ENCODE assay signal across 8 mouse cellular contexts in the genomic region with DNA sequence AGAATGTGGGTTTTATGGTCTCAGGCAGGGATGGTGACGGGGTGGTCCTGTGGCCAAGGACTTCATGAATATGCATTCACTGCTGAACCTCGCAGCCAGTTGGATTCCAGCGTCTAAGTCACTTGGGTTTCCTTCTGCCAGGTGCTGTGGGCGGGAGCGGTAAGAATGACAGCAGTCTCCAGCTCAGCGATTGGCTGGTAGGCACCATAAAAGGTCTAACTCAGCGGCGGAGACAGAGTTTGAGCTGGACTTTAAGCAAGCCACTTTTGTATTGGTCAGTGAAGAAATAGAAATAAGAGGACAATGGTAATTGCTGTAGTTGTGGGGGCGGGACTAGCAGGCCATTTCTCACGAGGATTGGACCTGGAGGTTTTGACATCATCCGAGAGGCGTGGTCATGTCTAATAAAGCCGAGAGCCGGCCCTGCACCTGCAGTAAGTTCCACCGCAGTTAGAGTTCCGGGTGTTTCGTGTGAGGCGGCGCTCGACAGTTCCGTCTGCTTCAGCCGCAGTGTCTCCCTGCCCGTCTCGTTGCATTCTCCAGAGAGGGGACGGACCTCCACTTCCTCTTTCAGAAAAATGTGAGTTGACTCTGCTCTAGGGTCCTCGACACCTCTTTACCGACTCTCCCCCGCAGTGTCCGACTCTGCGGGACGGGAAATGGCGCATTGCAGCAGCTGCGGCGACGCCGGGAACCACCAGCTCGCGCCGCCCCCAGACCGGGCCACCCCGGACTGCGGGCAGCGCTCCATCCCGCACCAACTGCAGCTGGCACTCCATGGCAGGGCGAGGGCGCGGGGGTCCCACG. TPM values are rescaled to one million over a fixed set of nuclear protein-coding genes. Genes with fewer than 3 reads are reported as not detected.
DNase-seq lines count a peak whose midpoint lies in the region; ATAC-seq and TF ChIP-seq lines count a peak whose summit lies in the region.

Vamp1 (plus strand) TSS at position 404 of the 807 bp plus-strand sequence.

- no peaks in the 10 kb centered on the region for H3K79me3 ChIP-seq in C2C12 (ENCODE audit: low read depth)

- WGBS in heart, embryonic 11.5 days (ENCODE audit: insufficient replicate concordance), result 1% methylated on average over 48 of the region's 48 CpGs
- WGBS in kidney, embryonic 16.5 days, result under 1% methylated on average over 48 of the region's 48 CpGs
- under 1% methylated on average over 48 of the region's 48 CpGs for WGBS in liver, adult 2 months

- H3K9ac ChIP-seq in heart, embryonic 11.5 days (ENCODE audit: low read depth, low read length), result peak within 1 kb of the TSS; percentile 79
- peak within 1 kb of the TSS; percentile 82 for H3K9ac ChIP-seq in kidney, embryonic 16.5 days (replicated peaks; ENCODE audit: low read length)
- H3K9ac ChIP-seq in liver, adult 2 months (ENCODE audit: low read depth, low read length), result peak within 1 kb of the TSS; percentile 85

- H3ac ChIP-seq in C2C12 (ENCODE audit: control insufficient read depth, insufficient read length, low read depth), result peak within 1 kb of the TSS; percentile 74
- H3ac ChIP-seq in myocyte (ENCODE audit: control insufficient read depth, insufficient read length), result peak within 1 kb of the TSS; percentile 7

- peak within 1 kb of the TSS; percentile 92 for H3K4me2 ChIP-seq in heart, embryonic 11.5 days
- peak within 1 kb of the TSS; percentile 98 for H3K4me2 ChIP-seq in kidney, embryonic 16.5 days (replicated peaks; ENCODE audit: low read depth, low read length)
- peak within 1 kb of the TSS; percentile 94 for H3K4me2 ChIP-seq in myocyte (ENCODE audit: low read depth)

- H3K36me3 ChIP-seq in C2C12 (ENCODE audit: control insufficient read depth, insufficient read depth), result no peaks in the 10 kb centered on the region
- H3K36me3 ChIP-seq in erythroblast, embryonic 14.5 days (ENCODE audit: control insufficient read depth), result peaks cover 11% of the 10 kb centered on the region
- H3K36me3 ChIP-seq in heart, embryonic 11.5 days (ENCODE audit: control insufficient read depth, insufficient read depth, low read length), result no peaks in the 10 kb centered on the region
- no peaks in the 10 kb centered on the region for H3K36me3 ChIP-seq in kidney, embryonic 16.5 days (ENCODE audit: insufficient read depth, low read length)
- H3K36me3 ChIP-seq in liver, adult 2 months (ENCODE audit: control insufficient read depth, insufficient read depth, low read length), result no peaks in the 10 kb centered on the region
- no peaks in the 10 kb centered on the region for H3K36me3 ChIP-seq in myocyte (ENCODE audit: control insufficient read depth, insufficient read depth)
- peaks cover 4% of the 10 kb centered on the region for H3K36me3 ChIP-seq in splenic B cell, adult 2 months (ENCODE audit: control insufficient read depth, insufficient read depth, low read length, poor library complexity, severe bottlenecking)

- peak; percentile 93 for ATAC-seq in heart, embryonic 11.5 days (replicated peaks; ENCODE audit: insufficient number of reproducible peaks, low FRiP score, low TSS enrichment)
- ATAC-seq in kidney, embryonic 16.5 days (ENCODE audit: low FRiP score, low TSS enrichment), result peak; percentile 97

- peaks cover 22% of the 10 kb centered on the region for H3K4me1 ChIP-seq in erythroblast, embryonic 14.5 days (ENCODE audit: control insufficient read depth)
- peaks cover 3% of the 10 kb centered on the region; the same call in 1 of the 2 replicates for H3K4me1 ChIP-seq in heart, embryonic 11.5 days (ENCODE audit: control insufficient read depth, insufficient read depth, low read length)
- peaks cover 6% of the 10 kb centered on the region; the same call in 1 of the 2 replicates for H3K4me1 ChIP-seq in kidney, embryonic 16.5 days (ENCODE audit: insufficient read depth, low read length)
- H3K4me1 ChIP-seq in liver, adult 2 months (ENCODE audit: control insufficient read depth, insufficient read depth, low read length), result 0 out of 2 replicates have a peak, but pooled peaks cover 3% of the 10 kb centered on the region

- H3K4me3 ChIP-seq in C2C12 (ENCODE audit: insufficient read depth, poor library complexity, severe bottlenecking) (peak within 1 kb of the TSS; percentile 43), myocyte (peak within 1 kb of the TSS; percentile 35)
- peak within 1 kb of the TSS; percentile 76 for H3K4me3 ChIP-seq in erythroblast, embryonic 14.5 days (replicated peaks)
- H3K4me3 ChIP-seq in heart, embryonic 11.5 days (ENCODE audit: low read depth, low read length), result peak within 1 kb of the TSS; percentile 64
- peak within 1 kb of the TSS; percentile 78 for H3K4me3 ChIP-seq in kidney, embryonic 16.5 days (ENCODE audit: low read length)
- H3K4me3 ChIP-seq in liver, adult 2 months (ENCODE audit: insufficient read depth, low read depth, low read length), result peak within 1 kb of the TSS; percentile 72

- DNase-seq in brain, embryonic 14.5 days (ENCODE audit: low read depth), result peak; percentile 99
- DNase-seq in liver, adult 2 months (ENCODE audit: extremely low read depth, low read depth, low spot score), result peak; percentile 98
- peak; percentile 99 for DNase-seq in splenic B cell, adult 2 months (ENCODE audit: low read depth, low spot score)

- H3K79me2 ChIP-seq in C2C12 (ENCODE audit: control insufficient read depth, insufficient read depth), result no peaks in the 10 kb centered on the region
- no peaks in the 10 kb centered on the region for H3K79me2 ChIP-seq in liver, adult 2 months (ENCODE audit: control insufficient read depth, insufficient read depth, low read length)
- H3K79me2 ChIP-seq in myocyte (ENCODE audit: control insufficient read depth, insufficient read depth), result no peaks in the 10 kb centered on the region

- H3K9me3 ChIP-seq in erythroblast, embryonic 14.5 days (ENCODE audit: control insufficient read depth, low read length), result no peaks in the 10 kb centered on the region
- H3K9me3 ChIP-seq in heart, embryonic 11.5 days (replicated peaks; ENCODE audit: control insufficient read depth, low read length), result no peaks in the 10 kb centered on the region
- H3K9me3 ChIP-seq in kidney, embryonic 16.5 days (ENCODE audit: low read length), result no peaks in the 10 kb centered on the region

- H3K27me3 ChIP-seq in C2C12 (ENCODE audit: control insufficient read depth, insufficient read depth, insufficient read length), result peaks cover 13% of the 10 kb centered on the region
- peaks cover 36% of the 10 kb centered on the region for H3K27me3 ChIP-seq in erythroblast, embryonic 14.5 days (ENCODE audit: control insufficient read depth)
- H3K27me3 ChIP-seq in heart, embryonic 11.5 days (ENCODE audit: control insufficient read depth, insufficient read depth, low read length), result 0 out of 2 replicates have a peak, but pooled peaks cover 3% of the 10 kb centered on the region
- peaks cover 11% of the 10 kb centered on the region for H3K27me3 ChIP-seq in kidney, embryonic 16.5 days (ENCODE audit: insufficient read depth, low read length)
- H3K27me3 ChIP-seq in liver, adult 2 months (ENCODE audit: control insufficient read depth, insufficient read depth, low read length), result no peaks in the 10 kb centered on the region
- peaks cover 9% of the 10 kb centered on the region for H3K27me3 ChIP-seq in myocyte (ENCODE audit: control insufficient read depth, insufficient read depth, insufficient read length)
- H3K27me3 ChIP-seq in splenic B cell, adult 2 months (ENCODE audit: control insufficient read depth, insufficient read depth, low read length, poor library complexity, severe bottlenecking), result no peaks in the 10 kb centered on the region

- TF ChIP-seq CTCF in C2C12 (IDR thresholded peaks at IDR 0.05; ENCODE audit: control insufficient read depth, insufficient read depth, insufficient read length), result no peak
- no peak for TF ChIP-seq CTCF in brain, embryonic 14.5 days (IDR thresholded peaks at IDR 0.05; ENCODE audit: borderline replicate concordance, extremely low read depth, insufficient read depth, insufficient read length)
- TF ChIP-seq CTCF in liver, adult 2 months (IDR thresholded peaks at IDR 0.05; ENCODE audit: low read depth, low read length), result no peak

- peak; percentile 75; the same call in 1 of the 2 replicates for TF ChIP-seq POLR2A in brain, embryonic 14.5 days (IDR thresholded peaks at IDR 0.05; ENCODE audit: borderline replicate concordance, extremely low read depth, insufficient read depth, insufficient read length, poor library complexity, severe bottlenecking)
- peak; percentile 99 for TF ChIP-seq POLR2A in liver, adult 2 months (IDR thresholded peaks at IDR 0.05; ENCODE audit: extremely low read depth, insufficient read depth, low read length)
- peak; percentile 90 for TF ChIP-seq POLR2A in myocyte (IDR thresholded peaks at IDR 0.05; ENCODE audit: insufficient read length, low read depth)

- peak within 1 kb of the TSS; percentile 48; the same call in 1 of the 2 replicates for H3K27ac ChIP-seq in heart, embryonic 11.5 days (ENCODE audit: low read depth, low read length)
- peak within 1 kb of the TSS; percentile 86 for H3K27ac ChIP-seq in kidney, embryonic 16.5 days (ENCODE audit: low read length)
- H3K27ac ChIP-seq in liver, adult 2 months (replicated peaks; ENCODE audit: insufficient read depth, low read depth, low read length), result peak within 1 kb of the TSS; percentile 63

TF ChIP-seq in C2C12, 6 proteins besides CTCF, POLR2A, EP300 and RAD21:
- TF ChIP-seq MAX (IDR thresholded peaks at IDR 0.05) (peak; percentile 40), MYOG (IDR thresholded peaks at IDR 0.05; ENCODE audit: control insufficient read depth, extremely low read depth, insufficient read length) (no peak), MYOD1 (IDR thresholded peaks at IDR 0.05; ENCODE audit: control insufficient read depth, insufficient read length, low read depth) (peak; percentile 61)

TF ChIP-seq in myocyte, 11 proteins besides CTCF, POLR2A, EP300 and RAD21 (continues in another document):
- TF ChIP-seq MYOD1 (IDR thresholded peaks at IDR 0.05; ENCODE audit: control insufficient read depth in 1 of 3, insufficient read length in 2 of 3, low read depth in 2 of 3) (peak in 2 of 3 experiments; percentile 21 to 61), POLR2AphosphoS2 (IDR thresholded peaks at IDR 0.05; ENCODE audit: insufficient read length, low read depth) (peak; percentile 86), USF1 (IDR thresholded peaks at IDR 0.05; ENCODE audit: low read depth) (no peak), CEBPB (IDR thresholded peaks at IDR 0.05; ENCODE audit: insufficient read depth, poor library complexity, severe bottlenecking) (no peak), SRF (IDR thresholded peaks at IDR 0.05; ENCODE audit: control insufficient read depth, insufficient read length, low read depth) (peak; percentile 6), TCF3 (IDR thresholded peaks at IDR 0.05; ENCODE audit: insufficient read length, low read depth) (no peak), MAX (IDR thresholded peaks at IDR 0.05; ENCODE audit: low read depth) (no peak)

RNA-seq across cellular contexts. Expression of gene Vamp1, which starts in this region (rescaled TPM):
- polyA plus RNA-seq in C2C12 (2012; fragmentation: generic; extraction: Trizol) (0.69 TPM), myocyte (2012; fragmentation: generic; extraction: Trizol) (6.5 TPM)
- polyA plus RNA-seq in brain, embryonic 14.5 days (2012; rRNA removed), result 19.9 and 22.3 TPM in 2 replicates
- 0.13 and 0.14 TPM in 2 replicates for polyA plus RNA-seq in erythroblast, embryonic 14.5 days (2012)
- 1.6 and 2.2 TPM in 2 replicates for polyA plus RNA-seq in heart, embryonic 11.5 days (2014; fragmentation: Nextera tagmentation; extraction: Ambion mirVana)
- polyA plus RNA-seq in kidney, embryonic 16.5 days (2015; fragmentation: Nextera tagmentation; extraction: Ambion mirVana), result 7.5 and 7.7 TPM in 2 replicates
- 1.5 and 2.0 TPM in 2 replicates for total RNA-seq in liver, adult 2 months (2014; rRNA removed)
- 3.8 and 5.5 TPM in 2 replicates for polyA plus RNA-seq in liver, adult 2 months (2012; rRNA removed)

Comparison
In these comparisons a context has a peak if more than half of its experiments do, and no peak if none do; other contexts are left out.
1. Peak in every context shown above with its lines: DNase-seq, ATAC-seq, H3K4me3 ChIP-seq and H3K27ac ChIP-seq.